Mouse (Mus musculus): ENCODE data around the gene Gm49380.

The Gm49380 gene

DNA sequence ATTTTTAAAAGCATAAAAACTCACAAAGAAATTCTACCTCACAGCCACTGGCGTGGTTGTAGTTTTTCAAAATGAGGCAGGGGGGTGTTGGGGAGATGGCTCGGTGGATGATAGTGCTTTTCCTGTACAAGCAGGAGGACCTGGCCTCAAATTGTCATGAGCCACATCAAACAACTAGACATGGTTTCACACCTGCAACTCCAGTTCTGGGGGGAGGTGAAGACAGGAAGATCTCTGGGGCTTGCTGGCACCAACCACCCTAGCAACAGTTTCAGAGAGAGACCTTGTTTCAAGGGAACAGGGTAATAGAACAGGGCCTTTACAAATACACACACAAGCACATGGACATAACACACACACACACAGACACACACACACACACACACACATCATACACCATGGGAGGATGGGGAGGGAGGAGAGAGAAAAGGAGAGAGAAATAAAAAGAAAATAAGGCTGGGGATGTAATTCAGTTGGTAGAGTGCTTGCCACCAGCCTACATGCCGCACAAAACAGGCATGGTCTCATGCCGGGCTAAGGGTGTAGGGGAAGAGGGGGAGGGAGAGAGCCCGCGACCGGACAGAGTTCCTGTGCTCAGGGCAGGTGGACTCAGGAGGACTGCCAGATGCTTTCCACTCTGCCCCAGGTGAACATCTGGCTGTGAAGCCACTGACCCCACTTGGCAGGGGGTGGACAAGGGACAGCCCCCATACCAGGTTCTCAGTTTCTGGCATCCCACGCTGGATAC, 91.0 kb downstream of the Gm49380 start:
- DNase-seq (ENCODE audit: low read depth, low spot score) = no peak

GRCm38 (mm10) chr9:44020001-44020400, 93.3 kb downstream of the Gm49380 start:
- DNase-seq (ENCODE audit: low read depth, low spot score) = no peak

GRCm38 (mm10) chr9:44017846-44018245, 95.5 kb downstream of the Gm49380 start:
- no peak for DNase-seq (ENCODE audit: low read depth, low spot score)

Measured in brain, embryonic 18.5 days (tissue).